Mouse (Mus musculus): ENCODE data around the gene Lrrc3b. TPM values are rescaled to one million over a fixed set of nuclear protein-coding genes. Genes with fewer than 3 reads are reported as not detected.

Gene Lrrc3b
- polyA plus RNA-seq, 1 experiment: 0.60 TPM

DNA sequence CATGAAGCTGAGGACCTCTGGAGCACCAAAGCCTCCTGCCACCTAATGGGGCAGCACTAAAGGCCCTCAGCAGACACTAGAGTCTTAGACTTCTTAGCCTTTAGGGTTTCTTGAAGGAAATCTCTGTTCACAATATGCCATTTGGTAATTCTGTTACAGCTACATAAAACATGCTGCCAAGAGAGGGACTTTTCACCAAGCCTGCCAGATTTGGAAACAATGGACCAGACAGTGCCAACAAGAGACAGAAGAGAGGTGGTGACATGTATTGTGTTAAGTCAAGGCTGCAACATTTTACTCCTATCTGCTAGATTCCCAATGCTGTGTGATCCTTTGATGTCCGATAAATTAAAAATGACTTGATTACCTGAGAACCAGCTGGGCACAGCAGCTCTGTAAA is 62.0 kb downstream of the Lrrc3b start:
- H3K4me3 ChIP-seq (ENCODE audit: extremely low read depth, insufficient read depth, insufficient read length): no peak overlapping the region
- TF ChIP-seq CTCF (IDR thresholded peaks at IDR 0.05; ENCODE audit: extremely low read depth, insufficient read depth, insufficient read length, insufficient replicate concordance) (no peak), POLR2A (IDR thresholded peaks at IDR 0.05; ENCODE audit: low read depth, low read length) (no peak)
- no peaks in the 10 kb centered on the region for H3K36me3 ChIP-seq (ENCODE audit: control insufficient read depth, insufficient read depth, low read length)
- 89% methylated on average over 1 of the region's 1 CpGs for WGBS
- no peak for DNase-seq (ENCODE audit: low read depth in 1 of 2, low spot score in 2 of 2)
- no peak overlapping the region for H3K27ac ChIP-seq (ENCODE audit: insufficient read depth, low read length)
- H3K27me3 ChIP-seq (ENCODE audit: control insufficient read depth, insufficient read depth, low read length): no peaks in the 10 kb centered on the region
- no peaks in the 10 kb centered on the region for H3K4me1 ChIP-seq (ENCODE audit: control insufficient read depth, insufficient read depth, insufficient read length)

DNA sequence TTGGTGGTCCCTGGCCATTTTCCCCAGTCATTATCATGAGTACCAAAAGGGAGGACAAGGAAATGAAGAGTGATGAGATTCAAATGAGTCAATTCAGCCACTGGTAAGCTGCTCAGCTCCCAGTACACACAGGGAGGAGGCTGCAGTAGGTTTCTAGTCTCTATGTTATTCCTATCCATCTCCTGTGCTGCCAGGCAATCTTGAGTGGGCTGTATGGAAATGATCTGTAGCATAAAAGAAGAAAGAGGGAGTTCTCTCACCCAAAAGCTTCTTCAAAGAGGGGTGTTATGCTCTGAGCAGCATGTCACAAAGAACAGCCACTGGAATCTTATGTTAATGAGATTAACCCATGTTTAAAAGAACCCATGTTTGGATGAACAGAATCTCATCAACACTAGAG is 64.5 kb downstream of the Lrrc3b start:
- no peak overlapping the region for H3K4me3 ChIP-seq (ENCODE audit: extremely low read depth, insufficient read depth, insufficient read length)
- no peaks in the 10 kb centered on the region for H3K4me1 ChIP-seq (ENCODE audit: control insufficient read depth, insufficient read depth, insufficient read length)
- no peaks in the 10 kb centered on the region for H3K27me3 ChIP-seq (ENCODE audit: control insufficient read depth, insufficient read depth, low read length)
- no peak for TF ChIP-seq POLR2A (IDR thresholded peaks at IDR 0.05; ENCODE audit: low read depth, low read length)
- no peak for TF ChIP-seq CTCF (IDR thresholded peaks at IDR 0.05; ENCODE audit: extremely low read depth, insufficient read depth, insufficient read length, insufficient replicate concordance)
- no peak for DNase-seq (ENCODE audit: low read depth in 1 of 2, low spot score in 2 of 2)
- no peaks in the 10 kb centered on the region for H3K36me3 ChIP-seq (ENCODE audit: control insufficient read depth, insufficient read depth, low read length)
- no peak overlapping the region for H3K27ac ChIP-seq (ENCODE audit: insufficient read depth, low read length)

- WGBS: 63% methylated on average over 1 of the region's 1 CpGs
- Histone ChIP-seq H3K36me3 (ENCODE audit: control insufficient read depth, insufficient read depth, low read length) (no peaks in the 10 kb centered on the region), H3K4me3 (ENCODE audit: extremely low read depth, insufficient read depth, insufficient read length) (no peak overlapping the region), H3K27ac (ENCODE audit: insufficient read depth, low read length) (no peak overlapping the region), H3K4me1 (ENCODE audit: control insufficient read depth, insufficient read depth, insufficient read length) (no peaks in the 10 kb centered on the region), H3K27me3 (ENCODE audit: control insufficient read depth, insufficient read depth, low read length) (no peaks in the 10 kb centered on the region)
- DNase-seq (ENCODE audit: low read depth in 1 of 2, low spot score in 2 of 2): no peak
- no peak for TF ChIP-seq POLR2A (IDR thresholded peaks at IDR 0.05; ENCODE audit: low read depth, low read length)
- no peak for TF ChIP-seq CTCF (IDR thresholded peaks at IDR 0.05; ENCODE audit: extremely low read depth, insufficient read depth, insufficient read length, insufficient replicate concordance)
Measured at GRCm38 (mm10) chr14:15372985-15373384, 65.8 kb downstream of the Lrrc3b start.

- Histone ChIP-seq H3K4me3 (ENCODE audit: extremely low read depth, insufficient read depth, insufficient read length) (no peak overlapping the region), H3K27me3 (ENCODE audit: control insufficient read depth, insufficient read depth, low read length) (no peaks in the 10 kb centered on the region), H3K4me1 (ENCODE audit: control insufficient read depth, insufficient read depth, insufficient read length) (no peaks in the 10 kb centered on the region), H3K27ac (ENCODE audit: insufficient read depth, low read length) (no peak overlapping the region), H3K36me3 (ENCODE audit: control insufficient read depth, insufficient read depth, low read length) (no peaks in the 10 kb centered on the region)
- 93% methylated on average over 6 of the region's 6 CpGs for WGBS
- TF ChIP-seq POLR2A (IDR thresholded peaks at IDR 0.05; ENCODE audit: low read depth, low read length): no peak
- TF ChIP-seq CTCF (IDR thresholded peaks at IDR 0.05; ENCODE audit: extremely low read depth, insufficient read depth, insufficient read length, insufficient replicate concordance): no peak
- no peak for DNase-seq (ENCODE audit: low read depth in 1 of 2, low spot score in 2 of 2)
Measured at GRCm38 (mm10) chr14:15365045-15365444, 73.7 kb downstream of the Lrrc3b start.

GRCm38 (mm10) chr14:15359893-15360292 is 78.9 kb downstream of the Lrrc3b start:
- Histone ChIP-seq H3K27ac (ENCODE audit: insufficient read depth, low read length) (no peak overlapping the region), H3K4me3 (ENCODE audit: extremely low read depth, insufficient read depth, insufficient read length) (no peak overlapping the region), H3K36me3 (ENCODE audit: control insufficient read depth, insufficient read depth, low read length) (no peaks in the 10 kb centered on the region), H3K27me3 (ENCODE audit: control insufficient read depth, insufficient read depth, low read length) (no peaks in the 10 kb centered on the region), H3K4me1 (ENCODE audit: control insufficient read depth, insufficient read depth, insufficient read length) (no peaks in the 10 kb centered on the region)
- TF ChIP-seq POLR2A (IDR thresholded peaks at IDR 0.05; ENCODE audit: low read depth, low read length) (no peak), CTCF (IDR thresholded peaks at IDR 0.05; ENCODE audit: extremely low read depth, insufficient read depth, insufficient read length, insufficient replicate concordance) (no peak)
- DNase-seq (ENCODE audit: low read depth in 1 of 2, low spot score in 2 of 2): no peak
- WGBS: 70% methylated on average over 1 of the region's 1 CpGs

DNA sequence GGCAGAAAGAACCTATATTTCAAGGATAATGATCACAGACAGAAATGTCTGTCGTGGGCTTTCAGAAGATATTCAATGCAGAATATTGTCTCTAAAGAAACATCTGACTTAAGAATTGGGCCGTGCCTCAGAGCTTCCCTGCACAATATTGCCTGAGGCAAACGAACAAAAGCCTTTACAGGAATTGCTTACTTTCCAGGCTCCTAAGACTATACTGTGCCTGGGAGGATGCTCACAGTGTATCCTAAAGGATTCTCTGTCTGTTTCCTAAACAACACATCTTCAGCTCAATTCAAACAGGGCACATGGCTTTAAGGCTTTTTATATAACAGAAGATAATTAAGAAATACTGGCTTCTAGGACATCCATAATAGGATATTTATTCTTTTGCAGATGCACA is 79.7 kb downstream of the Lrrc3b start:
- Histone ChIP-seq H3K4me3 (ENCODE audit: extremely low read depth, insufficient read depth, insufficient read length) (no peak overlapping the region), H3K36me3 (ENCODE audit: control insufficient read depth, insufficient read depth, low read length) (no peaks in the 10 kb centered on the region), H3K4me1 (ENCODE audit: control insufficient read depth, insufficient read depth, insufficient read length) (no peaks in the 10 kb centered on the region), H3K27ac (ENCODE audit: insufficient read depth, low read length) (no peak overlapping the region), H3K27me3 (ENCODE audit: control insufficient read depth, insufficient read depth, low read length) (no peaks in the 10 kb centered on the region)
- TF ChIP-seq POLR2A (IDR thresholded peaks at IDR 0.05; ENCODE audit: low read depth, low read length): no peak
- no peak for TF ChIP-seq CTCF (IDR thresholded peaks at IDR 0.05; ENCODE audit: extremely low read depth, insufficient read depth, insufficient read length, insufficient replicate concordance)
- 80% methylated on average over 3 of the region's 3 CpGs for WGBS
- DNase-seq (ENCODE audit: low read depth in 1 of 2, low spot score in 2 of 2): no peak

- 38% methylated on average over 3 of the region's 3 CpGs for WGBS
- peak; percentile 45 to 72 for DNase-seq (ENCODE audit: low read depth in 1 of 2, low spot score in 2 of 2)
Measured at GRCm38 (mm10) chr14:15355512-15355911, 83.3 kb downstream of the Lrrc3b start.

More at GRCm38 (mm10) chr14:15355512-15355911, 83.3 kb downstream of the Lrrc3b start:
- Histone ChIP-seq H3K27ac (ENCODE audit: insufficient read depth, low read length) (no peak overlapping the region), H3K4me1 (ENCODE audit: control insufficient read depth, insufficient read depth, insufficient read length) (no peaks in the 10 kb centered on the region), H3K4me3 (ENCODE audit: extremely low read depth, insufficient read depth, insufficient read length) (no peak overlapping the region), H3K36me3 (ENCODE audit: control insufficient read depth, insufficient read depth, low read length) (no peaks in the 10 kb centered on the region), H3K27me3 (ENCODE audit: control insufficient read depth, insufficient read depth, low read length) (no peaks in the 10 kb centered on the region)
- TF ChIP-seq CTCF (IDR thresholded peaks at IDR 0.05; ENCODE audit: extremely low read depth, insufficient read depth, insufficient read length, insufficient replicate concordance) (peak; percentile 64; the same call in 1 of the 2 replicates), POLR2A (IDR thresholded peaks at IDR 0.05; ENCODE audit: low read depth, low read length) (no peak)

All from spleen, adult 2 months (tissue).